Mouse (Mus musculus): ENCODE results near the gene Sh3yl1. TPM values are rescaled to one million over a fixed set of nuclear protein-coding genes. Genes with fewer than 3 reads are reported as not detected.

The Sh3yl1 gene
- polyA plus RNA-seq (2015; fragmentation: Nextera tagmentation; extraction: Ambion mirVana), result 49.7 and 51.2 TPM in 2 replicates

- H3K9me3 ChIP-seq (ENCODE audit: control insufficient read depth, low read length), result no peaks in the 10 kb centered on the region
- H3K27me3 ChIP-seq (ENCODE audit: control insufficient read depth, insufficient read depth, low read length), result no peaks in the 10 kb centered on the region
- peak within 1 kb of the TSS; percentile 82 for H3K9ac ChIP-seq (ENCODE audit: low read length)
- peaks cover 5% of the 10 kb centered on the region for H3K4me1 ChIP-seq (replicated peaks; ENCODE audit: control insufficient read depth, insufficient read depth)
- no peaks in the 10 kb centered on the region for H3K36me3 ChIP-seq (ENCODE audit: control insufficient read depth, insufficient read depth, low read length)
- WGBS, result under 1% methylated on average over 52 of the region's 52 CpGs
- H3K4me3 ChIP-seq (ENCODE audit: low read depth, low read length), result peak within 1 kb of the TSS; percentile 68
- H3K27ac ChIP-seq (replicated peaks), result peak within 1 kb of the TSS; percentile 41
- H3K4me2 ChIP-seq (replicated peaks; ENCODE audit: low read depth), result peak within 1 kb of the TSS; percentile 86
- peak; percentile 95 for DNase-seq (ENCODE audit: low spot score)
- peak; percentile 95 for ATAC-seq (ENCODE audit: low FRiP score, low TSS enrichment)
- TF ChIP-seq CTCF (IDR thresholded peaks at IDR 0.05; ENCODE audit: low read depth) (no peak), EP300 (optimal IDR thresholded peaks at IDR 0.05) (no peak)
Observed at GRCm38 (mm10) chr12:30911261-30912047, at the start of gene Sh3yl1, which contains the start of gene Acp1. TSS of gene Sh3yl1 (plus strand) at chr12:30911668. TSS of gene Acp1 (minus strand) at chr12:30911589.

DNA sequence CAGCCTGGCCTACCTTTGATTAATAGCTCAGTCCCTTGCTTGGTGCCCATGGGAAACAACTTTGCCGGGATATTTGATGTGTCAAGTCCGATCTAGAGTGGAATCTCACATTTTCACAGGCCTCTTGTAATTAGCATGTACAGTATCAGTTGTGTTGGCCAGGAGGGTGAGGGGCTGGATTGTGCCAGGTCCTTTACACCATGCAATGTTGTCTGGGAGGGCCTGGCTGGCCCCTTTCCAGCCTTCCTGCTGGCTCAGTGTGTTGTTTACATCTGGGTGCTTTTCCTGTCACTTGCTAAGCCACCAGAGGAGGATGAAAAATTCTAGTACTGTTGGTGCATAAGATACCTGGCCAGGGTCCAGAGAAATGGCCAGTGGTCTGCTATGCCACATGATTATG, 47.1 kb upstream of the Sh3yl1 start:
- Histone ChIP-seq H3K9me3 (ENCODE audit: control insufficient read depth, low read length) (no peaks in the 10 kb centered on the region), H3K4me3 (ENCODE audit: low read depth, low read length) (no peak overlapping the region), H3K36me3 (ENCODE audit: control insufficient read depth, insufficient read depth, low read length) (no peaks in the 10 kb centered on the region), H3K4me1 (replicated peaks; ENCODE audit: control insufficient read depth, insufficient read depth) (no peaks in the 10 kb centered on the region), H3K9ac (ENCODE audit: low read length) (no peak overlapping the region), H3K27me3 (ENCODE audit: control insufficient read depth, insufficient read depth, low read length) (no peaks in the 10 kb centered on the region), H3K4me2 (replicated peaks; ENCODE audit: low read depth) (no peak overlapping the region), H3K27ac (replicated peaks) (no peak overlapping the region)
- DNase-seq (ENCODE audit: low spot score) (no peak), ATAC-seq (ENCODE audit: low FRiP score, low TSS enrichment) (peak; percentile 71; the same call in 1 of the 2 replicates)
- no peak for TF ChIP-seq CTCF (IDR thresholded peaks at IDR 0.05; ENCODE audit: low read depth)
- no peak for TF ChIP-seq EP300 (optimal IDR thresholded peaks at IDR 0.05)
- 61% methylated on average over 2 of the region's 2 CpGs for WGBS

GRCm38 (mm10) chr12:30865781-30866180, 45.7 kb upstream of the Sh3yl1 start:
- Histone ChIP-seq H3K4me3 (ENCODE audit: low read depth, low read length) (no peak overlapping the region), H3K4me1 (replicated peaks; ENCODE audit: control insufficient read depth, insufficient read depth) (no peaks in the 10 kb centered on the region), H3K9ac (ENCODE audit: low read length) (no peak overlapping the region), H3K27me3 (ENCODE audit: control insufficient read depth, insufficient read depth, low read length) (no peaks in the 10 kb centered on the region), H3K27ac (replicated peaks) (no peak overlapping the region), H3K4me2 (replicated peaks; ENCODE audit: low read depth) (no peak overlapping the region), H3K9me3 (ENCODE audit: control insufficient read depth, low read length) (no peaks in the 10 kb centered on the region), H3K36me3 (ENCODE audit: control insufficient read depth, insufficient read depth, low read length) (no peaks in the 10 kb centered on the region)
- ATAC-seq (ENCODE audit: low FRiP score, low TSS enrichment) (peak; percentile 86), DNase-seq (ENCODE audit: low spot score) (peak; percentile 22)
- 47% methylated on average over 4 of the region's 4 CpGs for WGBS
- TF ChIP-seq CTCF (IDR thresholded peaks at IDR 0.05; ENCODE audit: low read depth) (no peak), EP300 (optimal IDR thresholded peaks at IDR 0.05) (no peak)

DNA sequence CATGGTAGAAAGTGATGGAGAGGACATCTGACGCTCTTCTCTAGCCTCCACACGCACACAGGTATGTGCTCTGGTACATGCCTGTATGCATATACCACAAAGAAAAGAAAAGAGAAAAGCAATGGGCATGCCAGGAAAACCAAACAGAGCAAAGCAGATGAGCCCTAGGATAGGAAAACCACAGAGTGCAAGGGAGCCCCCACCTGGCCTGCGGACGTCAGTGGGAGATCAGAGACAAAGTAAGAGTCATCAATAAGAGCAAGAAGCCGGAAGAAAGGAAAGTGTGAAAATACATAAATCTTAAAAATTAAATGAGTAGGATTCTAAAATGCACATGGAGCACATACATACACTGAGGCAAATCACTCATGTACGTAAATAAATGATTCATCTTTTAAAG, 32.0 kb upstream of the Sh3yl1 start:
- no peaks in the 10 kb centered on the region for H3K27me3 ChIP-seq (ENCODE audit: control insufficient read depth, insufficient read depth, low read length)
- ATAC-seq (ENCODE audit: low FRiP score, low TSS enrichment) (no peak), DNase-seq (ENCODE audit: low spot score) (no peak)
- H3K4me1 ChIP-seq (replicated peaks; ENCODE audit: control insufficient read depth, insufficient read depth), result 0 out of 2 replicates have a peak, but pooled peaks cover under 1% of the 10 kb centered on the region
- TF ChIP-seq EP300 (optimal IDR thresholded peaks at IDR 0.05) (no peak), CTCF (IDR thresholded peaks at IDR 0.05; ENCODE audit: low read depth) (peak; percentile 60)
- no peaks in the 10 kb centered on the region for H3K9me3 ChIP-seq (ENCODE audit: control insufficient read depth, low read length)
- H3K27ac ChIP-seq (replicated peaks), result no peak overlapping the region
- no peak overlapping the region for H3K9ac ChIP-seq (ENCODE audit: low read length)
- no peaks in the 10 kb centered on the region for H3K36me3 ChIP-seq (ENCODE audit: control insufficient read depth, insufficient read depth, low read length)
- no peak overlapping the region for H3K4me2 ChIP-seq (replicated peaks; ENCODE audit: low read depth)
- 57% methylated on average over 6 of the region's 6 CpGs for WGBS
- H3K4me3 ChIP-seq (ENCODE audit: low read depth, low read length), result no peak overlapping the region

GRCm38 (mm10) chr12:30883592-30883985, 27.9 kb upstream of the Sh3yl1 start:
- H3K4me3 ChIP-seq (ENCODE audit: low read depth, low read length), result peak overlapping the region; percentile 48
- H3K27ac ChIP-seq (replicated peaks), result no peak overlapping the region
- ATAC-seq (ENCODE audit: low FRiP score, low TSS enrichment) (no peak), DNase-seq (ENCODE audit: low spot score) (no peak)
- no peaks in the 10 kb centered on the region; the same call in 1 of the 2 replicates for H3K27me3 ChIP-seq (ENCODE audit: control insufficient read depth, insufficient read depth, low read length)
- TF ChIP-seq CTCF (IDR thresholded peaks at IDR 0.05; ENCODE audit: low read depth) (no peak), EP300 (optimal IDR thresholded peaks at IDR 0.05) (no peak)
- H3K36me3 ChIP-seq (ENCODE audit: control insufficient read depth, insufficient read depth, low read length), result no peaks in the 10 kb centered on the region
- no peaks in the 10 kb centered on the region for H3K9me3 ChIP-seq (ENCODE audit: control insufficient read depth, low read length)
- H3K4me2 ChIP-seq (replicated peaks; ENCODE audit: low read depth), result peak overlapping the region; percentile 71
- no peak overlapping the region for H3K9ac ChIP-seq (ENCODE audit: low read length)
- WGBS, result 32% methylated on average over 4 of the region's 4 CpGs
- H3K4me1 ChIP-seq (replicated peaks; ENCODE audit: control insufficient read depth, insufficient read depth), result 0 out of 2 replicates have a peak, but pooled peaks cover 2% of the 10 kb centered on the region
